Mouse (Mus musculus) megakaryocyte, adult 5-6 weeks (primary cell): ENCODE results near the gene Ccdc69. TPM values are rescaled to one million over a fixed set of nuclear protein-coding genes. Genes with fewer than 3 reads are reported as not detected.
A peak's percentile ranks its signal among the peaks of the same experiment; 100 is the strongest.
"Not testable (repeated sequence)": the region's sequence is repeated elsewhere in the genome, so short reads cannot be mapped to it uniquely, and the experiment has no call there.

Experiments
- ATAC-seq: 2 replicates; pipeline ENCODE4 v1.8.0; 2016; ENCODE audit warnings: mild to moderate bottlenecking, inconsistent platforms; ENCODE audit not compliant: poor library complexity, severe bottlenecking
- total RNA-seq, 2 experiments: library from RNA; stranded (forward) in 1 of 2; stranded (reverse) in 1 of 2; fragments of 153-499, 151-499 nt in 1 of 2; fragments of 221-1000, 200-1000 nt in 1 of 2; gene quantifications; 2 replicates each; pipeline versions ENCODE4 v1.2.3 to v1.2.4; 2015 to 2017

The Ccdc69 gene
- 35.5 and 36.2 TPM in 2 replicates for total RNA-seq (2015)
- 32.6 and 35.6 TPM in 2 replicates for total RNA-seq (2017)

DNA sequence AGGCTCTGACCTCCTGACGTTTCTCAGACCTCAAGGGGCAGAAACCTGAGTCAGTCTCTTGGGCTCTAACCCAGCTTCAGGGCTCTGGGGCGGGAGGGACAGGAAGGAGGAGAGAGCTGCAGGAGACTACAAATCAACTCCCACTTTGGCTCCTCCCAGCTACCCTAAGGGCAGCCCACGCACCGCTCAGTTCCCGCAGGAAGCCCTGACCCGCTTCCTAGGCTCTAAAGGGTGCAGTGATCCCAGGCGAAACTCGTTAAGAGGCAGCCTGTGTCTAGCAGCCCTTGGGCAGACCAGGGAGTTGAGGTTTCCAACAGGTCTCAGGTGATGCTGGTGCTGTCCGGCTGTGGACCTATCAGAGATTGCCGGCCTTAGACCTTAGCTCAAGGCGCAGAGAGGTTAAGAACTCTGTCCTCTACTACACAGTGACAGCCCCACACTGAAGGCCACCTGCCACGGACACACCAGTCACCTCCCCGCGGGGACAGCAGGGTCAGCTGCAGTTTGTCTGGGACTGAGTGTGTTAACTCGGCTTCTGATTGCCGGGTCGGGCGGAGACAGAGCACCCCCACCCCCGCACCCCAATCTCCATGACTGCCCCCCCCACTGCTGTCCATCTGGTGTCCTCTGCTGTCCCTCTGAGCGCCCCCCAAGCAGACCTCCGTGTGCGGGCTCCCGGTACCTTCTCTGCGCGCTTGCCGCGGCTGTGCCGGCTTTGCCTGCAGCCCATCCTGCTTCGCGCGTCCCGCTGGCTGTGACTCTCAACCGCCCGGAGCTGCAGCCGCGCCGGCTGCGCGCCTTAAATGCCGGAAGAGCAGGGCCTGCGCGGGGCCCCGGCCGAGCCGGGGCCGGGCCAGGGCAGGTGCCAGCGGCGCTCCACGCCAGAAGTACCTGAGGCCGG lies at the start of gene Ccdc69:
Ccdc69 (minus strand) TSS at position 801 of the 901 bp plus-strand sequence.
- peak; percentile 85 for ATAC-seq

DNA sequence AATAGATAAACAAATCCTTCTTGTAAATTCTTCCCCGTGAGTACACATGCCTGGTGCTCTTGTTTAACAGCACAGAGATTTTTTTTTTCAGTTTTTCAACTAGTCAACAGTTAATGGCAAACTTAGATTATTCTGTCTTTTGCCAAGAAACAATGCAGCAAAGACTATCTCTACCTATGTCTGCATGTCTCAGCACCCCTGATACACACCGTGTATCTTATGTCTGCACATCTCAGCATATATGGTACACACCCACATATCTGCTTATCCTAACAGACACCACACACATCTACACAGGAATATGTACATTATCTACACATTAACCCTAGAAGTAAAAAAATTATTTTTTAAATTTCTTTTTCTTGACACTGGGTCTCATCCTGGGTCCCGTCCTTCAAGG lies 48.7 kb upstream of the Ccdc69 start:
- no peak for ATAC-seq

GRCm38 (mm10) chr11:55121430-55121829 lies 43.5 kb upstream of the Ccdc69 start:
- ATAC-seq, result peak; percentile 62

GRCm38 (mm10) chr11:55120821-55121271 lies 42.9 kb upstream of the Ccdc69 start:
- peak; percentile 38 for ATAC-seq

- ATAC-seq, result no peak
Measured at GRCm38 (mm10) chr11:55120279-55120678, 42.3 kb upstream of the Ccdc69 start.

GRCm38 (mm10) chr11:55117031-55117430 lies 39.1 kb upstream of the Ccdc69 start:
- ATAC-seq, result no peak

GRCm38 (mm10) chr11:55116004-55116403 lies 38.1 kb upstream of the Ccdc69 start:
- peak; percentile 31; the same call in 1 of the 2 replicates for ATAC-seq

DNA sequence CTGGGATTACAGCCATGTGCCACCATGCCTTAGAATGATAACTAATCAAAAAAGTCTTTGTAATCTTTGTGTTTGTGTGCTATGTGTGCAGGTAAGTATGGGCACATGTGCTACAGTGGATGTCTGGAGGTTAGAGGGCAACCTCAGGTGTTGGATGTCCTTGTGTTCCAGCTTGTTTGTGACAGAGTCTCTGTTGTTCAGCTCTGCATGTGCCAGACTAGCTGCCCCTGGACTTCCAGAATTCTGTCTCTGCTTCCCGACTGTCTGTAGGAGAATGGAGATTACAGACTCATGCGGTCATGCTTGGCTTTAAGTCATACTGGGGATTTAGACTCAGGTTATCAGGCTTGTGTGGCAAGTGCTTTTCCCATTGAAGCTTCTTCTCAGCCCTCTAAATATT lies 36.4 kb upstream of the Ccdc69 start:
- no peak for ATAC-seq

DNA sequence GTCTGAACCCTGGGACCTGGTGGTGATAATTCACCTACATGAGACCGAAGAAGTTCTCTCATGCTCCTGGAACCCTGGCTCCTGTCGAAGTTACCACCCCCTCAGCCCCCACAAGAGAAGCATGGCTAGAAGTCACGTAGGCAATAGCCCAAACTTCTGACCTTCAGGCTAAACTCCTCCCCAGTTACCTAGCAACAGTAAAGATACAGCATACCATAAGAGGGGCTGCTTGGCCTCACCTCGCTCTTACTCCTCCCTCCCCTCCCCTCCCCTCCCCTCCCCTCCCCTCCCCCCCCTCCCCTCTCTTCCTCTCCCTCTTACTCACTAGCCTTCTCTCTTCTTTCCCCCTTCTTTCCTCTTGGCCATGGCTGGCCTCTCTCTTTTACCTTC lies 35.9 kb upstream of the Ccdc69 start:
- not testable (repeated sequence) for ATAC-seq

- ATAC-seq, result peak; percentile 97
Measured at GRCm38 (mm10) chr11:55113209-55113860, 35.4 kb upstream of the Ccdc69 start.

- no peak for ATAC-seq
Measured at GRCm38 (mm10) chr11:55110566-55111169, 32.7 kb upstream of the Ccdc69 start.

DNA sequence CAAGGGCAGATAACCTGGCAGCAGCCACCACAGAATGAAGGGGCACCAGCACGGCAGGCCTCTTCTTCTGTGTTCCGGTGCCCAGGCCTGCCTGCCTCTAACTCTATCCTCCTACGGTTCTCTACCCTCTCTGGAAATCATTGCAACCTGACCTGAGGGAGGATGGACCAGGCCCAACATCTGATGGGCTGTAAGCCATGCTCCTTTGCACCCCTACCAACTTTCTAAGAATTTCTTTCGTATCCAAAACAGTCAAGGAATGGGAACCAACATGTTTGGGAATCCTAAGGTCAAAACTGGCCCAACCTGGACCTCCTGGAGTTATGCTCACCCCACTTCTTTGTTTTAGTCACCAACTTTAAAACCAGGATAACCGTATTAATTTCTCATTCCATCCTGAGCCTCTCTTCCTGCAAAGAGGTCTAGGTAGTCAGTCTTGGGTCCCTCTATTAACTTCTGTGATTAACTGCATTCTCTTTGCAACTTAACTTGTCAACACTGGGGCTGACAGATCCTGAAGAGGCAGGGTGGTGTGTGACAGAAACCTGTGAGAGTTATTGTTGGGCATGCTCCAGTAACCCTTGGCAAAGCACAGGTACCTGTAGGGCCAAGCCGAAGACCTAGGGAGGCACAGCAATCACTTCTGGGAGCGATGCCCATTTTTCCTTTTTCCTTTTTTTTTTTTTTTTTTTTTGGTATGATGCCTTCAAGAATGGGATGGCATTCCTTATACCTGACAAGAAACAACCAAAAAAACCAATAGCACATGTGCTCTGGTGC lies 31.8 kb upstream of the Ccdc69 start:
- no peak for ATAC-seq

DNA sequence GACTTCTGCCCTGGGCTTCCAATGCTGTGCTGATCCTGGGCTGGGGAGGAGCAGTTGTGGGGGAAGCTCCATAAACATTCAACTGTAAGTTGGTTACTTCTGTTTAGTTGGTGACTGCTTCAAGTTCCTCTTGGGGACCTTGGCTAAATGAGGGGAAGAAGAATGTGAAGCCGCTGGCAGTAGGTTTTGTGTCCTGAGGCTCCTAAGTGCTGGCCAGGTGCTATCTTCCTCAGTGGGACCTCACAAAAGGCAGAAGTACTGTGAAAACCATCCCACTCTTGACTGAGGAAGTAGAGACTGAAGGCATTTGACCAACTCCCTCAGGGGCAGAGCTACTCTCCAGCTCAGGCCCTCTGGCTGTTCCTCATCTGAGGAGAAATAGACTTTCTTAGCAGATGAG lies 28.7 kb upstream of the Ccdc69 start:
- ATAC-seq, result peak; percentile 87

- no peak for ATAC-seq
Measured at GRCm38 (mm10) chr11:55105389-55105788, 27.5 kb upstream of the Ccdc69 start.

DNA sequence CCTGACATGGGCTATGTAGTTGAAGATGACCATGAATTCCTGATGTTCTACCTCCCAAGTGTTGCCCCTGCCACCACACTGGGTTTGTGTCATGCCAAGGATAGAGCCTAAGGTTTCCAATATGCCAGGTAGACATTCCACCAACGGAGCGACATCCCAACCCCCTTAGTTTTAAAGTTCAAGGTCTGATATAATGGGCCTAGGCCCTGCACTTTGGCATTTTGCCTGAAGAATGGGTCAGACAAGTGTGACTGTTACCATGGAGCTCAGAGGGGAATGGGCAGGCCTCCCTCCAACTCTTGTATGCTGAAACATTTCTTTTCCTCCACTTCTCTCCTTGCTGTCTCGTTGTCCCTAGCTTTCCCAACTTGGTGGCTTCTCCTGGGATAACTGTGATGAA lies 25.3 kb upstream of the Ccdc69 start:
- ATAC-seq, result no peak

GRCm38 (mm10) chr11:55102015-55102414 lies 24.1 kb upstream of the Ccdc69 start:
- no peak for ATAC-seq

- no peak for ATAC-seq
Measured at GRCm38 (mm10) chr11:55099868-55100267, 21.9 kb upstream of the Ccdc69 start.

- no peak for ATAC-seq
Measured at GRCm38 (mm10) chr11:55099019-55099771, 21.3 kb upstream of the Ccdc69 start.

DNA sequence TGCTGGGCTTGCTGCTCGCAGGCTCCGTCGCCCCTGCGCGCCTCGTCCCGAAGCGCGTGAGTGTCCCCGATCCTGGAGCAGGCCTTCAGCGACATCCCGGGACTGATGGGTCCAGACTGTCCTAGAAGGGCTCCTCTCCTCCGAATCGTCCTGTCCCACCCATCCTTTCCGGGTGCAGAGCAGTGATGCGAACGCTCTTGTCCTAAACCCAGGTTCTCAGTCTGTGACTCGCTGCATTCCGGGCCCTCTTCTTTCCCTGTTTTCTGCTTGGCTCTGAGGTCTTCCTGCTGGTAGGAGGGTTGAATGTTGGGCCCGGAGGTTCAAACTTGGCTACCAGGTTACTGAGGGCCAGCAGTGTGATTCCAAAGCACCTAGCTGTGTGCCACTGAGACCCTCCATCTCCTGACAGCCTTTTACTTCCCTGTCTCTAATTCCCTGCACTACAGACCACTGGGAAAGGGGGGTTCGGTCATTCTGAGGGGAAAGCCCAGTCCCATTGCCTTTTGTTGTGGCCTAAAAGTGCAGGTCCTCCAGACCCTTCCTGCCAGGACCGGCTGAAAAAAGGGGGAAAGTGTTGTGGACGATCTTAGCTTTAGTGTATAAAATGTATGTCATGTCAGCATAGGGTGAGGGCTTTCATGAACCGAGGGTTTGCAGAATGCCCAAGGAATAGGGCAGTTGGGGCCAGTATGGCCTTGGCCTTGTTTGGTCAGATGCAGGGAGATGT lies 20.4 kb upstream of the Ccdc69 start:
- no peak for ATAC-seq
